Mouse (Mus musculus) ES-Bruce4 (cell line): ENCODE data around the gene Nipsnap2. TPM values are rescaled to one million over a fixed set of nuclear protein-coding genes. Genes with fewer than 3 reads are reported as not detected.
"Not testable (repeated sequence)": the region's sequence is repeated elsewhere in the genome, so short reads cannot be mapped to it uniquely, and the experiment has no call there.

ENCODE experiments used
- H3K27ac ChIP-seq: 2 replicates; pipeline ENCODE4 v1.5.1; 2012; ENCODE audit warnings: low read length, inconsistent platforms; ENCODE audit not compliant: insufficient read depth
- H3K27me3 ChIP-seq: 2 replicates; pipeline ENCODE4 v1.6.1; 2012; ENCODE audit warnings: mild to moderate bottlenecking, low read length, inconsistent platforms; ENCODE audit not compliant: control insufficient read depth, poor library complexity, insufficient read depth, severe bottlenecking
- H3K36me3 ChIP-seq: 2 replicates; pipeline ENCODE4 v1.6.1; 2012; ENCODE audit warnings: inconsistent platforms, mild to moderate bottlenecking, low read length, moderate library complexity; ENCODE audit not compliant: control insufficient read depth, poor library complexity, insufficient read depth, severe bottlenecking
- H3K4me1 ChIP-seq: one replicate; pipeline ENCODE4 v1.8.1; 2011; ENCODE audit warnings: low read length; ENCODE audit not compliant: control insufficient read depth, insufficient read depth
- H3K4me3 ChIP-seq: 2 replicates; pipeline ENCODE4 v1.5.1; 2011; ENCODE audit warnings: low read depth, mild to moderate bottlenecking, low read length
- H3K9ac ChIP-seq: 2 replicates; pipeline ENCODE4 v1.6.1; 2012; ENCODE audit warnings: low read depth, mild to moderate bottlenecking, inconsistent platforms; ENCODE audit not compliant: poor library complexity, severe bottlenecking
- H3K9me3 ChIP-seq: replicated peaks from 2 replicates; pipeline ENCODE4 v1.6.1; 2012; ENCODE audit warnings: mild to moderate bottlenecking, low read length, inconsistent platforms; ENCODE audit not compliant: control insufficient read depth, poor library complexity, insufficient read depth, severe bottlenecking
- CTCF ChIP-seq: IDR thresholded peaks from one replicate; pipeline ENCODE4 v1.8.1; 2011; ENCODE audit warnings: low read depth, low read length
- EP300 ChIP-seq: IDR thresholded peaks from 2 replicates; pipeline ENCODE4 v1.6.1; 2011; ENCODE audit warnings: low read depth, low read length; ENCODE audit not compliant: insufficient read depth
- POLR2A ChIP-seq: IDR thresholded peaks from one replicate; pipeline ENCODE4 v1.8.1; 2011; ENCODE audit warnings: low read length; ENCODE audit not compliant: insufficient read depth
- polyA plus RNA-seq: library from polyadenylated mRNA; stranded (reverse); fragments of >200 nt; gene quantifications from 2 replicates; pipeline ENCODE4 v1.2.4, GENCODE M21; 2011; ENCODE audit warnings: low read depth; ENCODE audit not compliant: missing spikeins, insufficient read depth, insufficient read length

The Nipsnap2 gene
- 34.9 and 38.0 TPM in 2 replicates for polyA plus RNA-seq

DNA sequence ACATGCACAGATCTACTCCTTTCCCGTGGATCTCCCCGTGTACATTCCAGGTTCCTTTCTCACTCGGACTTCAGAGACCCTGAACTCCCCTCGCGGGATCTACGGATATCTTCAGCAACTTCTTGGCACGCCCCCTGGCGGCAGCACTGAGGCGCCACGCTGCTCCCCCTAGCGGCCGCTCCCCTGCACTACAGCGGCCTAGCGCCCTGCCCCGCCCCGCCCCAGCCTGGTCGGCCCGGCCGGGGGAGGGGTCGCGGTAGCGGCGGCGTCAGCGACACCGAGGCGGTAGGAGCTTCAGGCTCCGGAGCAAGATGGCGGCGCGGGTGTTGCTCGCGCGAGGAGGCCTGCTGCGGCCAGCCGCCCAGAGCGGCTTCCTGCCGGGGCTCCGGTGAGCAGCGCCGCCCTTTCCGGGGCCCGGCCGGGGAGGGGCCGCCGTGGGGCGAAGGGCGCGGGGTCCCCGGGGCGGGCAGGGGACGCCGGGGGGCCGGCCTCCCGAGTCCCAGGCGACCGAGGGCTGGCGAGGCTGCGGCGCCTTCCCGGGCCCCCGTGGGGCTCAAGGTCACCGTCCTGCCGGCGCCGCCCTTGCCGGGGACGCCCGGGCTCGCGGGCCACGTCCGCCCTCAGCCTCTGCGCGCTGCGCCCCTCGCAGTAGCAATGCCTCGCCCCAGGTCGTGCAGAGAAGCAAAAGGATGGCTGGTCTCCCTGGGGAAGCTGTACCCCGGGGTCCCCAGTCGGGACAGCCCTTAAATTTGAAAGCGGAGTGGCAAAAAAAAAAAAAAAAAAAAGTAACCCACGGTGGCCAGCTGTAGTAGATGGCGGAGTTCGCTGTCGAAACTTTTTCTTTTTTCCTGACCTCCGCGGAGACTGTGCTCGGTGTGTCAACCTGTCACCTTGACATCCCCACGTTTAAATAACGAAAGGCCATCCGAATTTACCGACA lies at the start of gene Nipsnap2:
TSS of gene Nipsnap2 (plus strand) at position 230 of the 940 bp plus-strand sequence.
- peak within 1 kb of the TSS; percentile 71 for H3K4me3 ChIP-seq
- H3K9me3 ChIP-seq, result no peaks in the 10 kb centered on the region
- peaks cover 2% of the 10 kb centered on the region for H3K4me1 ChIP-seq
- H3K36me3 ChIP-seq, result no peaks in the 10 kb centered on the region
- TF ChIP-seq POLR2A (peak; percentile 19), EP300 (0 out of 2 replicates have a peak, but pooled peaks have one; percentile 32), CTCF (peak; percentile 100)
- no peak within 1 kb of the TSS for H3K27ac ChIP-seq
- H3K27me3 ChIP-seq, result no peaks in the 10 kb centered on the region
- peak within 1 kb of the TSS; percentile 87 for H3K9ac ChIP-seq

DNA sequence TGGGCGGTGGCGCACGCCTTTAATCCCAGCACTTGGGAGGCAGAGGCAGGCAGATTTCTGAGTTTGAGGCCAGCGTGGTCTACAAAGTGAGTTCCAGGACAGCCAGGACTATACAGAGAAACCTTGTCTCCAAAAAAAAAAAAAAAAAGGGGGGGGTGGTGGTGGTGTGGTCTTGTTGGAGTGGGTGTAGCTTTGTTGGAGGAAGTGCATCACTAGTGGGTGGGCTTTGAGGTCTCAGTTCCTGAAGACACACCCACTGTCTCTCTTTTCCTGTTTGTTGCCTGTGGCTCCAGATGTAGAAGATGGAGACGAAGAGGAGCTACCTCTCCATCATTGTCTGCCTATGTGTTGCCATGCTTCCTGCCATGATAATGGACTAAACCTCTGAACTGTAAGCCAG lies 39.7 kb upstream of the Nipsnap2 start:
- not testable (repeated sequence) for H3K4me1 ChIP-seq, H3K9me3 ChIP-seq, H3K9ac ChIP-seq, H3K36me3 ChIP-seq, H3K4me3 ChIP-seq, H3K27ac ChIP-seq, H3K27me3 ChIP-seq

GRCm38 (mm10) chr5:129687621-129688020 lies 37.2 kb upstream of the Nipsnap2 start:
- Histone ChIP-seq H3K27ac (no peak overlapping the region), H3K4me1 (no peaks in the 10 kb centered on the region), H3K4me3 (no peak overlapping the region), H3K9ac (no peak overlapping the region), H3K36me3 (no peaks in the 10 kb centered on the region), H3K9me3 (no peaks in the 10 kb centered on the region), H3K27me3 (no peaks in the 10 kb centered on the region; the same call in 1 of the 2 replicates)
- no peak for TF ChIP-seq CTCF
- no peak for TF ChIP-seq POLR2A
- no peak for TF ChIP-seq EP300

DNA sequence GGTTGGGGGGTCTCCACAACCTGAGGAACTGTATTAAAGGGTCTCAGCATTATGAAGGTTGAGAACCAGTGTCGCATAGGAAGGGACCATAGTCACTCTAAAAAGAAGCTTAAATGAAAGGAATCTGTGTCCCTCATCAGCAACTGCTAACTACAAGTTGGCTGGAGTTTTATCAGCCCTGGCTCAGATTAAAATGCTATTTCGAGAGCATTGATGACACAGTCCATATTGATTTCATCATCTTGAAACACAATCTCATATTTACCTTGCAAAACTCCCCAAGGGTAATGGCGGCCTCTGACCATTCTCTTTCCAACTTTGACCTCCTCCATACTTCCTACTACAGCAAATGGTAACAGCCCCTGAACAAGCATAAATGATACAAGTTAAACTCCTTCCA lies 34.3 kb upstream of the Nipsnap2 start:
- Histone ChIP-seq H3K4me1 (no peaks in the 10 kb centered on the region), H3K36me3 (no peaks in the 10 kb centered on the region), H3K4me3 (no peak overlapping the region), H3K9me3 (no peaks in the 10 kb centered on the region), H3K27ac (no peak overlapping the region), H3K27me3 (no peaks in the 10 kb centered on the region), H3K9ac (no peak overlapping the region)
- TF ChIP-seq CTCF (no peak), EP300 (no peak), POLR2A (no peak)

DNA sequence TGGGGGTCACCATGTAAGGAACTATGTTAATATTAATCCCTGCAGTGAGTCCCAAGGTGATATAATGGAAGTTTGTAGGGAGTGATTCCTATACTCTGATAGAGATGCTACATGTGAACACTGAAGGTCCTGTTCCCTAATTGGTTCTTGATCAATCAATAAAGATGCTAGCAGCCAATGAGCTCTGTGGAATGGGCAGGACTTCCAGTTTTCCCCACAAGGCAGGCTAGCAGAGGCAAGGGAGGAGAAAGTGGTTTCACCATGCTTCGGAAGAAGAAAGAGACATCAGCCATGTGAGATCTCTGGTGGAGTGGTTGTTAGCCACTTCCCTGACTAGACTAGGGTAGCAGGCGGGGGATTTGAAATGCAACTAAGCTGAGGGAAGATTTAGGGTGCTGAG lies 24.4 kb upstream of the Nipsnap2 start:
- Histone ChIP-seq H3K36me3 (no peaks in the 10 kb centered on the region), H3K27me3 (peaks cover 1% of the 10 kb centered on the region; the same call in 1 of the 2 replicates), H3K4me3 (peak overlapping the region; percentile 41), H3K9me3 (no peaks in the 10 kb centered on the region; the same call in 1 of the 2 replicates), H3K27ac (no peak overlapping the region), H3K4me1 (no peaks in the 10 kb centered on the region), H3K9ac (no peak overlapping the region)
- no peak for TF ChIP-seq EP300
- no peak for TF ChIP-seq POLR2A
- TF ChIP-seq CTCF, result no peak

- Histone ChIP-seq H3K4me3 (no peak overlapping the region), H3K9ac (no peak overlapping the region), H3K27me3 (peaks cover 1% of the 10 kb centered on the region; the same call in 1 of the 2 replicates), H3K9me3 (no peaks in the 10 kb centered on the region; the same call in 1 of the 2 replicates), H3K27ac (no peak overlapping the region), H3K4me1 (no peaks in the 10 kb centered on the region), H3K36me3 (no peaks in the 10 kb centered on the region)
- no peak for TF ChIP-seq EP300
- TF ChIP-seq CTCF, result no peak
- TF ChIP-seq POLR2A, result no peak
Observed at GRCm38 (mm10) chr5:129701706-129702105, 23.2 kb upstream of the Nipsnap2 start.
